Mouse (Mus musculus) neutrophil, adult 5-6 weeks (primary cell): ENCODE measurements around the gene Ksr1. TPM values are rescaled to one million over a fixed set of nuclear protein-coding genes. Genes with fewer than 3 reads are reported as not detected.
A peak's percentile ranks its signal among the peaks of the same experiment; 100 is the strongest.

ENCODE experiments used
- ATAC-seq: fragments of 151-379, 151-347 bp; 2 replicates; pipeline ENCODE4 v1.8.0; 2017; ENCODE audit warnings: mild to moderate bottlenecking, moderate TSS enrichment; ENCODE audit not compliant: insufficient number of reproducible peaks, poor library complexity, low FRiP score, severe bottlenecking; ENCODE audit errors: extremely low read depth
- total RNA-seq: library from RNA; stranded (forward); fragments of 200-1000 nt; gene quantifications from 2 replicates; pipeline ENCODE4 v1.2.3, GENCODE M21; 2017

Ksr1 gene
- total RNA-seq, 1 experiment from 2014 or later = 31.3 TPM

DNA sequence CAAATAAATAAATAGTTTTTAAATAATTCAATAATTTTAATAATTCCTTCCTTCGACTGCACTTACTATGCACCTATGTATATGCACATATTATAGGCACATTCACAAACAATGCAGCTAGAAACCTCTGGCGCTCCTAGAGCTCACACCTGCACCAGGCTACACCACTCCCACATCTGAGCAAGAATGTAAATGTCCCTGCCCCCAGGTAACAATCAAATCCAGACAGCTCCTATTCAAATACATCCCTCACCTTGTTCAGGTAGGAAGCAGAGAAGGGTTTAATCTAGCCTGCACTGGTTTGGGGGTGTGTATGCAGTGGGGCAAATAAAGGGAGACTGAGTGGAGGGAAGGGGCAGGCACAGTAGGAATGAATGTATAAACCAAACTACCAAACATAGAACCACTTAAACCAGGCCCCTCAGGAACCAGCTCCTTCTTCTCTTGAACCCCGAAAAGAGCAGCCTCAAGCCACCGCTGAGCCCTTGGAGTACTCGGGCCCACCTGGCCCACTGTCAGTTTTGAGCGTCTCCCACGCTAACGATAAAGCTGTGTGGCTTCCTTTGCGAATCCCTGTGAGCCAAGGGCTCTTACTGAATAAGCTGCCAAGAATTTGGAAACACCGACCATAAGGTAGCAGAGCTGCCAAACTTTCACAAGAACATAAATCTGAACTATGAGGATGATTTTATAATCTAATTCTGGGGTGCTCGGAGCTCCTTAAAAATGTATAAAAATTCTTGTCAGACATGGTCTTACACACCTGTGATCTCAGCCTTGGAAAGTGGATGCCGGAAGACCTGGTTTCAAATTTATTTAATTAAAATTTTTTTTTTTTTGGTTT lies 167.8 kb downstream of the Ksr1 start:
- ATAC-seq = no peak

DNA sequence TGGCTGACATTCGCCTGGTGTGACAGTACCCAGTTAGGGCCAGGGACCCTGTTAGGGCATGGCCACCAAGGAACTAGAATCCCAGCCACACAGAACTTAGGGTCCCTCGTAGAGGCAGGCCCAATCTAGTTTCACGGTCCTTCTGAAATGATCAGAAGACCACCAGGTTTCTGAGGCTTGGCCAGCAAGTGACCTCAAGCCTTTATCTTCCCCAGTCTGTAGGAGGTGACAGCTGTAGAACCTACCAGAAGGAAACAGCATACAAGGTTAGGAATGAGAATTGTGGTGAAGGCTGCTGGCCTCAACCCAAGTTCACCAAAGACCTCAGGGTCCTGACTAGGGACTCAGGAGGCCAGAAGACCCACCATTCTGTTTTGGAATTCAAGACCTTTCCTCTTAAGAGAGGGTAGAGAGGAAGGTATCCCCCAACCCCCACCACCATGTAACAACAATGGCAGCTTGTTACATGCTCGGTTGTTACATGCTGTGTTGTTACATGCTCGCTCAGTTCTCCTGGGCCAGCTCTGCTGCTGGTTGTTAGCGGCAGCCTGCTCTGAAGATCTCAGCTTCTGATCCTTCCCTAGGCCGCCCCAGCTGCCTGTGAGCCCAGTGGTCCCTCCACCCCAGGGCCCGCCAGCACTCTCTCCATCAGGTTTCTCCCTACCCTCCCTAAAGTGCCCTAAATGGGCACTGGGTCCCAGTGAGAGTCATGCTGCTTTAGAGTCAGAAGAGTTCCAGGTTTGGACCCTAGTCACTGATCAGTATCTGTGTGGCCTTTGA lies 169.3 kb downstream of the Ksr1 start:
- ATAC-seq = no peak

DNA sequence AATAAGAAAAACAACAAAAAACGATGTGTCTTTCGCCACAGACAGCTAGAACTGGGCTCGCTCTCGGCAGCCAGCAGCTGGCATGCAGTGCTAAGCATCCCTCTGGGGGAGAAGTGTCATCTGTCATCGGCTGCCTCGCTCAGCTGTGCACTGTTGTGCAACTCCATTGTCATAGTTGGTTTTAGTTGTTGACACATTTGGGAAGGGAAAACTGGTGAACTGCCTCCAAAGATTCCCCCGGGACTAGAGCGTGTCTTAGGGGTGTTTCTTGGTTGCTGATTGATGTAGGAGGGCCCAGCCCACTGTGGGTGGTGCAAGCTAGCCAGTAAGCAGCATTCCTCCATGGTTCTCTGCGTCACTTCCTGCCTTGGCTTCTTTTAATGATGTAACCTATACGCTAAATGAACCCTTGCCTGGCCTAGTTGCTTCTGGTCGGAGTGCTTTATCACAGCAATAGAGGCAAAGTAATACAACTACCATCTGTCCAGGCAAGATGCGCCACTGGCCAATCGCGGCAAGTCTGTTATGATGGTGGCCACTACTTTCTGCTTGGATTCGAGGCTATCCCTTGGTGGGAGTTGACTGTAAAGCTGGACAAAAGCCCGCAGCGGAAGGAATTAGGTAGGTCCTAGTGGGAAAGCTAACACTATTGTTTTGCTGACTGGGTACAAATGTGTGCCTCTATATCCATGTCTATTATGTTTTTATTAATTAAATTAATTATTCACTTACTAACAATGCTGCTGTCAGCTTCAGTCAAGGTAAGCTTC lies 172.6 kb downstream of the Ksr1 start:
- ATAC-seq = no peak

DNA sequence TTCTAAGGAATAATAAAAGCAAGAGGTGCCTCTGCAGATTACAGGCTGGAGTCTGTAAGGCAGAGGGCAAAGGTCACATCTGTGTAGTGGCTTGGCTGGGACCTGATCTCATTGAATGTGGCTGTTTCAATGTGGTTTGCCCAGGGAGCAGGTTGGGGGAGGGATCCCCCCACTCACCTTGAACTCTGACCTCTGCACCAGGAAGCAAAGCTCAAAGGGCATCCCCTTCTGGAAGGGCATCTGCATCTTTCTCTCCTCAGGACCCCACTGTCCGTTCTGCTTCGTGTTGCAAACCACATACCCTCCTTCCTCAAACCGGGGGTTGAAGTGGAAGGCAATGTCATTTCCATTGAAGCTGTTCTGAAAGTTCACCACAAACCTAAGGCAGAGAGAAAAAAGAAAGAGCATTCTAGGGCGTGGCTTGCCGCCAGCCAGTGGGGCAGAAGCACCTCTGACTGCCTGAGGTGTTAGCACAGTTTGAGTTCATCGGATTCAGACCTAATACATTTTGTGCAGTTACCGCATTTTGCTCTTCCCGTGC lies 173.3 kb downstream of the Ksr1 start:
- no peak for ATAC-seq

DNA sequence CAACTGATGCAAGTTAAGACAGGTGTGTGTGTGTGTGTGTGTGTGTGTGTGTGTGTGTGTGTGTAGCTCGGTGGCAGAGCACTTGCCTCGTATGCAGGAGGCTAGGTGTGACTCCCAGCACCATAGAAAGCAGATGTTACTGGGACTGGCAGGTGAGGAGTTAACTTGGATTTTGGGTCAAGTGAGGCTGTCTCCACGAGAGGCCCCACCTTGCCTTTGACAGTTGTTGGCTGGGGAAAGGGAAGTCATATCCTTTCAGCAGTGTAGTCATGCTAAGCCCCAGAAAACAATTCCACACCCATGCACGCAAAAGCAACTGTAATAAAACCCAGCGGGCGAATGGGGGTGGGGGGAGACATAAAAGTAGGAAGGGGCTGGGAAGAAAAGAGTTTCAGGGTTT lies 173.9 kb downstream of the Ksr1 start:
- ATAC-seq = no peak

DNA sequence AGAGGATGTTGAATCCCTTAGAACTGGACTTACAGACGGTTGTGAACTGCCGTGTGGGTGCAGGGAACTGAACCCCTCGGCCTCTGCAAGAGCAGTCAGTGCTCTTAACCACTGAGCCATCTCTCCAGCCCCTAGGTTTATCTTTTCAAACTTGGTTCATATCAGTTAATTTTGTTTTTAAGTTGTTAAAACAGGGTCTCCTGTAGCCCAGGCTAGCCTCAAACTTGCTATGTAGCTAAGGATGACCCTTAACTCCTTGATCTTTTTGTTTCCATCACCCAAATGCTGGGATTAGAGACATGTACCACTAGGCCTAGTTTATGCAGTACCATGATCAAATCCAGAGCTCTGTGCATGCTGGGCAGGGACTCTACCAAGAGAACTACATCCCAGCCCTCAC lies 174.5 kb downstream of the Ksr1 start:
- ATAC-seq = no peak

DNA sequence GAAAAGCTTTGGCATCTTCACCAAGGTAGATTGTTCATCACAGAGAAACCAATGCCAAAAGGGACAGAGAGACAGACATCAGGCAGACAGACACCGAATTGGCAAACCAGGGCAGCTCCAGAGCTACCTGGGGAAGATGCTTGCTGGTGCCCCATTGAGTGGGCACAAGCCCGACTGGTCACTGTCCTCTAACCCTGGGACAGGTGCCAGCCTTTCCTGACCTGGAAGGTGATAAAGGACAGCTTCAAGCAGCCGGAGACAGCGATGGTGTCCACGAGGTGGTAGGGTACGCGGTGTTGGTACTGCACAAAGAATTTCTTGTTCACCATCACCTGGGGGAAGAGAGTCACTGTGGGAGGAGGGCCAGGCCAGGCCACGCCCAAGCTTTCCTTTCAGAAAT lies 175.1 kb downstream of the Ksr1 start:
- no peak for ATAC-seq

DNA sequence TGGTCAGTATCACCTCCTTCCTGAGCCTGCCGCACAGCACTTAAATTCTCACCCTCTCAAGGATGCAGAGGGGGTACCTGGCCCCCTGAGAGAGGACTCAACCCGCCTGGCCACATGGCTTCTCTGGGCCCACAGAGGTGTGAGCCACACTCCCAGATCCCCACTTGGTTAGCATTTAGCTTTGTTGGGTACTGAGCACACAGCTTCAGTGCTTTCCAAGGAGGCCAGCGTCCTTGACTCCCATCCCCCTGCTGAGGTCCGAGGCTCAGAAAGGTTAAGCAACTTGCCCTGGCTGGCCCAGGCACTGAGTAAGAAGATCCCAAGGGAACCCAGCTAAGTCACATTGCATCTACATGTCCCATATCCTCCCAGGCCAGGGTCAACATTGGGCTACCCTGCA lies 178.1 kb downstream of the Ksr1 start:
- no peak for ATAC-seq

DNA sequence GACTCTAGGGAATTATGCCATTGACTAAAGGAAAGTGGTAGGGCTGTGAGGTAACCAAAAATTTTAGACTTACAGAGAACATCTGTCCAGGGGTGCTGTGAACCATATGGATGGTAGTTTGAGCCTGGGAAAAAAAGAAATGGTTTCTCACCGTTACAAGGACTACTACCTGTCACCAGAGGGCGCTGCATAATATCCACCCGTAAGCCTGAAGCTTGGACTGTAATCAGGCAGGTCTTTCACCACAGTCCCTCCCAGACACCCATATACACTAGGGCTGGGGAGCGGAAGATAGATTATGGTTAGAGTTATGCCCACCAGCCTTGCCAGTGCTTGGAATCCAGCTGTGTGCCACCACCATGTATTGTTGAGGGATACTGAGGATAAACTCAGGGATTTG lies 178.8 kb downstream of the Ksr1 start:
- 0 out of 2 replicates have a peak, but pooled peaks have one; percentile 33 for ATAC-seq

Other genes with a start within 250 kb of the Ksr1 start
- gene Nos2, start 225.6 kb downstream of the Ksr1 start, total RNA-seq = not detected in 2 replicates
- 62.7 and 66.2 TPM in 2 replicates for gene Lgals9, start 161.5 kb downstream of the Ksr1 start, total RNA-seq
- gene Wsb1, start 108.3 kb upstream of the Ksr1 start, total RNA-seq = 202 and 207 TPM in 2 replicates
- not detected in 2 replicates for gene Gm9964, start 150.5 kb upstream of the Ksr1 start, total RNA-seq
- 20.9 and 22.3 TPM in 2 replicates for gene Nf1, start 193.3 kb upstream of the Ksr1 start, total RNA-seq